Mouse (Mus musculus) T-helper 1 cell (primary cell): ENCODE measurements around the gene Kcnn4.

Experiments
- in situ Hi-C: fragments of 300-600 bp; cut with MboI, MseI; formaldehyde crosslinking; loops from one replicate; pipeline ENCODE4 v1.15.1; 2025; ENCODE audit warnings: high pct_unique_total_duplicates

The Kcnn4 gene

GRCm38 (mm10) chr7:24387059-24387556 lies 17.0 kb downstream of the Kcnn4 start:
- in situ Hi-C loops, result loop anchor here (10.0 kb wide), 2 partner anchors 688 to 898 kb away; partner anchors contain the start of genes Grik5 and Zfp574

GRCm38 (mm10) chr7:24389516-24390187 lies 19.6 kb downstream of the Kcnn4 start:
- in situ Hi-C loops, result loop anchor here (10.0 kb wide), 2 partner anchors 685 to 895 kb away; partner anchors contain the start of genes Grik5 and Zfp574

GRCm38 (mm10) chr7:24390512-24390911 lies 20.4 kb downstream of the Kcnn4 start:
- in situ Hi-C loops, result no loop called here

GRCm38 (mm10) chr7:24391077-24391476 lies 21.0 kb downstream of the Kcnn4 start:
- in situ Hi-C loops, result no loop called here

GRCm38 (mm10) chr7:24391687-24392086 lies 21.6 kb downstream of the Kcnn4 start:
- in situ Hi-C loops, result no loop called here

- in situ Hi-C loops, result no loop called here
Measured at GRCm38 (mm10) chr7:24394054-24394453, 24.0 kb downstream of the Kcnn4 start.

GRCm38 (mm10) chr7:24394475-24395161 lies 24.6 kb downstream of the Kcnn4 start:
- in situ Hi-C loops, result no loop called here

GRCm38 (mm10) chr7:24396832-24397231 lies 26.8 kb downstream of the Kcnn4 start:
- in situ Hi-C loops, result no loop called here

- in situ Hi-C loops, result no loop called here
Measured at GRCm38 (mm10) chr7:24398364-24398913, 28.4 kb downstream of the Kcnn4 start.

GRCm38 (mm10) chr7:24399256-24400081 lies 29.4 kb downstream of the Kcnn4 start, which contains the start of gene Smg9:
Smg9 (plus strand) TSS chr7:24399619.
- in situ Hi-C loops, result loop anchor here (10.0 kb wide), 1 partner anchor 505 kb away; the partner anchor contains the start of gene Arhgef1

- in situ Hi-C loops, result loop anchor here (10.0 kb wide), 1 partner anchor 505 kb away; the partner anchor contains the start of gene Arhgef1
Measured at GRCm38 (mm10) chr7:24400082-24400452, 30.0 kb downstream of the Kcnn4 start.

- in situ Hi-C loops, result loop anchor here (10.0 kb wide), 1 partner anchor 504 kb away; the partner anchor contains the start of gene Arhgef1
Measured at GRCm38 (mm10) chr7:24400489-24400888, 30.4 kb downstream of the Kcnn4 start.

- in situ Hi-C loops, result loop anchor here (10.0 kb wide), 1 partner anchor 502 kb away; the partner anchor contains the start of gene Arhgef1
Measured at GRCm38 (mm10) chr7:24402851-24403250, 32.8 kb downstream of the Kcnn4 start.

GRCm38 (mm10) chr7:24405649-24406048 lies 35.6 kb downstream of the Kcnn4 start:
- in situ Hi-C loops, result loop anchor here (10.0 kb wide), 1 partner anchor 499 kb away; the partner anchor contains the start of gene Arhgef1

GRCm38 (mm10) chr7:24406528-24407344 lies 36.7 kb downstream of the Kcnn4 start:
- in situ Hi-C loops, result loop anchor here (10.0 kb wide), 1 partner anchor 498 kb away; the partner anchor contains the start of gene Arhgef1

- in situ Hi-C loops, result loop anchor here (10.0 kb wide), 1 partner anchor 497 kb away; the partner anchor contains the start of gene Arhgef1
Measured at GRCm38 (mm10) chr7:24408186-24408585, 38.1 kb downstream of the Kcnn4 start.

- in situ Hi-C loops, result no loop called here
Measured at GRCm38 (mm10) chr7:24410123-24410522, 40.1 kb downstream of the Kcnn4 start.

GRCm38 (mm10) chr7:24410831-24411230 lies 40.8 kb downstream of the Kcnn4 start:
- in situ Hi-C loops, result no loop called here

- in situ Hi-C loops, result no loop called here
Measured at GRCm38 (mm10) chr7:24413630-24414029, 43.6 kb downstream of the Kcnn4 start.

- in situ Hi-C loops, result no loop called here
Measured at GRCm38 (mm10) chr7:24415261-24415660, 45.2 kb downstream of the Kcnn4 start.
